Mouse (Mus musculus): ENCODE results near the gene Fnbp1l.

Gene Fnbp1l

DNA sequence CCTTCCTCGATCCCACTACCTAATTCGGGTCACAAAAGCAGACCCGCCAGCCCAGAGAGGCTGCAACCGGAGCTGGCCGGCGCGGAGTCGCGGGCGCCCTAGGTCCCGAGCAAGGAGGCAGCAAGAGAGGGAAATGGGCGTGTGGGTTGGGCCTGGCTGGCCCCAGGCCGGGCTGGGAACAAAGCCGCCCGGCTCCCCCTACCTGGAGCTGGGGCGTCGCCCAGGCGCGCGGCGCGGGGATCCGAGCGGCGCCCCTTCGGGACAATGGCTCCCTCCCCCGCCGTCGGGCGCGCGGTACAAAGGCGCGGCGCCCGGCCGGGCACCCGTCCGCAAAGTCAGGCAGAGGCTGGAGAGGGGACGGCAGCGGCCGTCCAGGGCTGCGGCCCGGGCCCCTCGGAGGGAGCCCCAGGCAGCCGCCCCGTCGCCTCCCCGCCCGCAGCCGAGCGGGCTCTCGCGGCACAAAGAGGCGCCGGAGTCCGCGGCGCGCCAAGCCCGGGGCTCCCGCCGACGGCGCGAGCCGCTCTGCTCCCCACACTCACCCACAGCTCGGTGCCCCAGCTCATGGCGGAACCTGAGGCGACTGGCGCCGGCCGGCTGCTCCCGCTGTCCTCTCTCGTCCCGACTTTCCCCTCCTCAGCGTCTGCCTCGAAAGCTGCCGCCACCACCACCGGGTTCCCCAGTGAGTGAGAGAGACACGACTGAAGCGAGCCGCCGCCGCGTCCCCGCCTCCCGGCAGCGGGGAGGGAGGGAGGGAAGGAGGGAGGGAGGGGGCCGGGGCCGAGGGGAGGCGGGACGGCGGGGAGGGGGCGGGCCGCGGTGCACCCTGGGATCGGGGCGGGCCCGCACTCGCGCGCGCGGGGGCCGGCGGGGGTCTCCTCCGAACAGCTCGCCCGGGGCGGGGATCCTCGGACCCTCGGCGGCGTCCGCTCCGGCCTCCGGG is at the start of gene Fnbp1l:
TSS of gene Fnbp1l (minus strand) at position 725 of the 940 bp plus-strand sequence.
- DNase-seq (ENCODE audit: low read depth, low spot score), result peak; percentile 62

DNA sequence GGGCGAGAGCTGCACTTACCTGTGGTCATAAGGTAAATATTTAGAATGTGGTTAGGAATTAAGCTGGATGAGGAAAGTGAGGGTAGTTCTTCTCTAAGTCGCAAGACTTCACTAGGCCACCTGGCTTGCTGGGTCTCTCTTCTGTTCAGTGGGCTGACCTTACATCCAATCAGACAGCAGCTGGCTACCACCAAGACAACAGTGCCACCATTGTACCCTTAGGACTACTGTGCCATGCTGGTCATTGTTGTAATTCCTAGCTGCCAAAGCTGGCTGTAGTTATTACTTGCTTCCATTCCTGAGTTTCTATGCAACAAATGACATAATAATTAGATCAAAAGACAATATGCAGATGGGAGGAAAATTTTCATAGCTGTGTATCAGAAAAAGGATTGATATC is 41.3 kb upstream of the Fnbp1l start:
- DNase-seq (ENCODE audit: low read depth, low spot score), result no peak

DNA sequence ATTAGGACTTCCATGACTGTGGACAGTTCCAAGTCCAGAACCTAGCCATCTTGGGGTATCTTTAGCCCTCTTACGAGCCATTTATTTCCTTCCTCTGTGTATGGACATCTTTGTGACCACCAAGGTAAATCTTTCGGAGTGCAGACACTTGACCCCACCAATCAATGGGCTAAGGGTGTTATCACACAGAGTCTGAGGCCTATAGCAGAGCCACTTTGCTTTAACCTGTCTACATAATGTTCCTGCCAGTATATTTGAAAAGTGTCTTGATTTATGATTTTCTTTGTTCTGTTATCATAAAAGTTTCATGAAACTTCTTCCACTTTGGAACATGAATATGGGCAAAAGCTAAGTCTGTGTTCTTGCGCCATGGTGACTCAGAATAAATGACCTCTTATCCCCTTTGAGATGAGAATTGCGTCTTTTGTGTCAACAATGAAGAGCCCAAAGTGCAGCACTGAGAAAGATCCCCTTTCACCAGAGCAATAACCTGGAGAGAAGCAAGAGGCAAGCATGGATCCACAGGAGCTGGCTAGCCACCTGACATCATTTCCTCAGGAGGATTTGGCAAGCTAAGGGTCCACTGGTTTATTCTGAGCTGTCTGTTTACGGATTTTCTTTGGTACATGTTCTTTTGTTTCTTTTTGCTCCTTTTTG is 39.9 kb upstream of the Fnbp1l start:
- DNase-seq (ENCODE audit: low read depth, low spot score), result no peak

DNA sequence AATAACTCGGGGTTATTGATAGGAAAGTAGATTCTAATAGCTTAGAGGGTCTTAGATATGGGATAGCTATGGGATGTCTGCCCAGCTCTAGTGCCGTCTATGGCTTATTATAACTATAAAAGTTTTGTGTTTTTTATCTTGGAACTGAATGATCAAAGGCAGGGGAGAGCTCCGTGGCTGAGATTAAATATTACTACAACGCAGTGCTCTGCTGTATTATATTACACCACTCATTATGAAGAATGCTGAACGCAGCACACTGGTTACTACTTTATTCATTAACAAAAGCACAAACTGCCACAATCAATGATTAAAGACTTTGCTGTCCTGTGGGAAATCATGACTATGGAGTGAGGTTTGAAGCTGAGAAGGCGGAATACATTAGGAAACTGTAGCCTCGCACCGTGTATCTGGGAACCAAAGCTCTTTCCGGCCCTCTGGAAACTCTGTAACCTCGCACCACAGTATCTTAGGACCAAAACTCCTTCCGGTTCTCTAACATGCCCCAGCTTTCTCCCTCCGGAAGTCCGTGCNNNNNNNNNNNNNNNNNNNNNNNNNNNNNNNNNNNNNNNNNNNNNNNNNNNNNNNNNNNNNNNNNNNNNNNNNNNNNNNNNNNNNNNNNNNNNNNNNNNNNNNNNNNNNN is 27.8 kb upstream of the Fnbp1l start:
- DNase-seq (ENCODE audit: low read depth, low spot score), result no peak

DNA sequence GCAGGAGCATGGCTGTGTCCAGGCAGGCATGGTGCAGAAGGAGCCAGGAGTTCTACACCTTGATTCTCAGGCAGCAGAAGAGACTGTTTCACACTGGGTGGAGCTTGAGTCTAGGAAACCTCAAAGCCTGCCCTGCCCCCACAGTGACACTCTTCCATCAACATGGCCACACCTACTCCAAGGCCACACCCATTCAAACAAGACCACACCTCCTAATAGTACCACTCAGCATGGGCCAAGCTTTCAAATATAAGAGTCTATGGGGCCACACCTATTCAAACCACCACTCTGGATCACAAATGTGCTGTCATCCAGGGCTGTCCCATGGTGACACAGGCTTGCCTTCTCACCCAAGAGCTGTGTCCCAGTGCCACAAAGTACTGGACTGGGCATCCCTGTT is 20.8 kb upstream of the Fnbp1l start:
- no peak for DNase-seq (ENCODE audit: low read depth, low spot score)

DNA sequence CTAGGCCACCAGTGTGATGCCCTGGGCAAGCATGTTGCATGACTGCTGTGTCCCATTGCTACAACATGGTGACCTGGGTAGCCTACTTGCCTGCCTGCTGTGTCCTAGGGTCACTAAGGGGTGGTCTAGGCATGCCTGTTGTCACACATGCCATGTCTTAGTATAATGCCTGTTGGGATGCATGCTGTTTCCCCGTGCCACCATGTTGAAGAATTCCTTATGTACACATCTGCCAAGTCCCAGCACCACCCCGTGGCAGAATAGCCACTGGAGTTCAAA is 19.6 kb upstream of the Fnbp1l start:
- DNase-seq (ENCODE audit: low read depth, low spot score), result no peak

DNA sequence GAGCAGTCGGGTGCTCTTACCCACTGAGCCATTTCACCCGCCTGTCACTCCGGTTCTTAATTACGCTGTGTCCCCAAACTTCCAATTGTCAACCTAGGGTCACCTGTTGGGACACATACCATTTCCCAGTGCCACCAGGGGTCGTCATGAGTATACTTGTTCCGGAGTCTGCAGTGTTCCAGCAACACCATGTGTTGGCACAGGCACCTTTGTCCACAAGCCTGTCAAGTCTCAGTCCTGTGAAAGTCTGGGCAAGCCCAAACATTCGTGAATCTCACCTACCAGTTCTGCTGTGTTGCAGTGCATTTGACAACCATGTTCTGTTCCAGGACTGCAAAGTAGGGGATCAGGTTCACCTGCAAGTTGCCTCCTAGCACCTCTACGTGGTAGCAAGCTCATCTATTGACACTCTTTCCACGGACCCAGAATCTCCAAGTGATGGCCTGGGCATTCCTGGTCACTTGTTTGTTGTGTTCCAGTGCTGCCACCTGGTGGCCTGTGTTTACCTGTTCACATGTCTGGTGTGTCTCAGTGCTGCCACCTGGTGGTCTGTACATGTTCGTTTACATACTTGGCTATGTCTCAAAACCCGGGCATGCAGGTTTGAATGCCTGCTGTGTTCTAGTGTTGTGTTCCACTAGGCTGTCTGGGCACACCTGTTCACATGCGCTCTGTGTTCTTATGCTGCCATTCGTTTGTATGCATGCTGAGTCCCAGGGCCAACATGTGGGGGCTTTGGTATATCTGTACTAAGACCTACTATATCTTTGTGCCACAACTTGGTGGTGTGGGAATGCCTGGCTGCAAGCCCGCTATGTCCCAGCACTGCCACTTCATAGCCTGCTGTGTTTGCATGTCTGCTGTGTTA is 19.0 kb upstream of the Fnbp1l start:
- DNase-seq (ENCODE audit: low read depth, low spot score), result peak; percentile 99

DNA sequence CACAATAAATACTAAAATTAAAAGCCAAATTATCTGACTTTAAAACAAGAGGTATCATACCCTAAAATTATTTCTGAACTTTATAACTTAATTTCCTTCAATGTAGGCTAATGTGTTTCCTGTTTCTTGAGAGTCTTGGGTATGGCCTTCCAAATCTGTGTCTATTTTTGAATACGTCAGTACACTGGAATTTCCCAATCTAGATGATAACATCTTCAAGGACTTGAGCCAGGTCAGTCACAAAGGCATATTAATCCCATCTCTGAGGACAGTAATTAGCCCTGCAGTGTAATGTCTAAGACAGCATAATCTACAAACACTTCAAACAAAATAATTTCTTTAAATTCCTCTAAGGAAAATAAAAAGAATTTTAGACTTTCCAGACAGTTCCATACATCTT is 17.8 kb upstream of the Fnbp1l start:
- no peak for DNase-seq (ENCODE audit: low read depth, low spot score)

DNA sequence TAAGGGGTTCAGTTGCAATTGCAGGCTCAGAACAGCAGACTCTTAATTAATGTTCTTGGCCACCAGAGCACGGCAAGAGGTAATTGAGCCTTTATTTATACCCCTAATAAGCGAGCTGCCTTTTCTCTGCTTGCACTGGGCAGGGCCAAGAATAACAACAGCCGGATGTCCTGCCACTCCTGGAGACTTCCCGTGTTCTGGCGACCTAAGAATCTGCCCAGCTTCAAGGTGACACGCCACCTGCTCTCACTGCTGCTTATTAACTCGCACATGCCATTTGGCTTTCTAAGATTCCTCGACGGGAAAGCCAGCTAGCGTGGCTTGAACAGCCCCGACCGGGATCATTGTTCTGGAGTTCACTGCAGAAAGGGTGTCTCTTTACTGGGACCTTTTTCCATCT is 15.7 kb upstream of the Fnbp1l start:
- no peak for DNase-seq (ENCODE audit: low read depth, low spot score)

DNA sequence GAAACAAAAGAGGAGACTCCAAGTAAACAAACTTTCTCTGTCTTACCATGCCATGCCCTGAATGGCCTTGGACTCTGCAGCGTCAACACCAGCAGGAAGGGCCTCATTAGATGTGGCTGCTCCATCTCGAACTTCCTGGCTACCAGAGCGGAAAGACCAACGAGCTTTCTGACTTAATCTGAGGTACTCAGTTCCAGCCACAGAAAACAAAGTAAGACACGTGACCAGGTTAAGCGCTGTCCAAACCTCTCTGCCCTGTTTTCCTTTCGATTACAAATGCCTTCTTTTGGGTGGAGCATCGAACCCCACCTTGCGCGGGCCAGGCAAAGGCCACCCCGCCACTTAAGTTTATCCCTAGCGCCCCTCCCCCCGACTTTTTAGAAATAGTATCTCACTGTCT is 10.1 kb upstream of the Fnbp1l start:
- no peak for DNase-seq (ENCODE audit: low read depth, low spot score)

DNA sequence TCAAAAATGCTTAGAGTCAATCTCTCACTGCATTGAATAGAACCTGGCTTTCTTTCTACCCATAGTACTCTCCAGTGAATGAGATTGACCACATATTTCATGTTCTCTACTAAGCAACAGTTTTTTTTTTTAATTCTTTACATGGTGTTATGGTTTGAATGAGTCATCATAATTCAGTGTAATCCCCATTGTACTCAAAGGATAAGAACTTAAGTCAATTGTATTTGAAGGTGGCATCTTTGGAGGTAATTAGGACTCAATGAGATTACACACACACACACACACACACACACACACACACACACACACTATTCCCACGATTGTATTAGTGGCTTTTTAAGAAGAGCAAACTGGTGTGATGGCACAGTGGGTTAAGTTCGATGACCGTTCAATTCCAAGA is 9.4 kb upstream of the Fnbp1l start:
- DNase-seq (ENCODE audit: low read depth, low spot score), result no peak

DNA sequence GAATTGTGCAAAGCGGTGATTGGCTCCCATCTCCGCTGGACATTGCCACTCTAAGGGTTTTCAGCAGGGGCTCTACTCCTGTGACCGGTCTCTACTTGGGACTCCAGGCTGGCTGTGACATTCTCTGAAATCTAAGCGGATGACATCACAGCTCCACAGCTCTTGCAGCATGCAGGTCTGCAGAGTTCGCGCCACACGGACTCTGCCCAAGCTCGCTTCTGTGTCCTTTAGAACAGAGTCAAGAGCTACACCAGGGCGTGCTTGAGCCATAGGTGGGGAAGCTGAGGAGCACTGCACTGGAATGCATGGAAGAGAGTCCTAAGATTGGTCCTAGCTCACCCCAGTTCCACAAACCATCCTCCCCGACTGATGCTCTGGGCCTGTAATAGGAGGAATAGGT is 9.0 kb upstream of the Fnbp1l start:
- no peak for DNase-seq (ENCODE audit: low read depth, low spot score)

DNA sequence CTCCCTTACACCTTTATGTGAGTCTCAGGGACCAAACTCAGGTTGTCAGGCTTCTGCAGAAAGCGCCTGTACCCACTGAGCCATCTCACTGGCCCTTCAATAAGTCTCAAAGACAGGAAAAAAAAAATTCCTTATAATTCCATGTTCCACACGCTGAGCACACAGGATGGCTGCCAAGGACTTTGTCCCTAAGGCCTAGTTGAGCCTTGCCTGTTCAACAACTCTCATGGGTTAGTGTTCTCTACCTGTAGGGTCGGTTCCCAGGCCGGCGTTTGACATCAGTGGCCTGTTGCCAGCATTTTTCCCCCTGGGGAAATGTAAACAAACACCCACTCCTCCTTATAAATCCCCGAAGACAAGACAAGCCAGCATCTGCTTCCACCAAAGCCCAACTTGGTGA is 8.3 kb upstream of the Fnbp1l start:
- DNase-seq (ENCODE audit: low read depth, low spot score), result no peak

DNA sequence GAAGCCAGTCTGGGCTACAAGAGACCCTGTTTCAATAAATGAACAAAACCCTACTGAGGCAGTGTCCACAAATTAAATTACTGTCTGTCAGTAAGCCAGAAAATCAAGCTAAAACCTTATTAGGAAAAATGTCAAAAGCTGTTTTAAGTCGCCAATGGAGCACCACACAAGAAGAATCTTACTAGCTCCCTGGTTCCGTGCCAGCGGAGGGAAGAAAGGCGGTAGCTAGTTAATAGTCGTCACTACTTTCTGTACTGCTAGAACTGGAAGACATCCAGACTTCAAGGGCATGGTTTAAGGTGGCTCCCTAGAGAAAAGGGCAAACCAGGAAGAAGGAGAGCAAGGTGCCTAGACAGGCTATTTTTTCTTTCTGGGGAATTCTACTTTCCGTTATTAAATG is 5.1 kb upstream of the Fnbp1l start:
- DNase-seq (ENCODE audit: low read depth, low spot score), result no peak

DNA sequence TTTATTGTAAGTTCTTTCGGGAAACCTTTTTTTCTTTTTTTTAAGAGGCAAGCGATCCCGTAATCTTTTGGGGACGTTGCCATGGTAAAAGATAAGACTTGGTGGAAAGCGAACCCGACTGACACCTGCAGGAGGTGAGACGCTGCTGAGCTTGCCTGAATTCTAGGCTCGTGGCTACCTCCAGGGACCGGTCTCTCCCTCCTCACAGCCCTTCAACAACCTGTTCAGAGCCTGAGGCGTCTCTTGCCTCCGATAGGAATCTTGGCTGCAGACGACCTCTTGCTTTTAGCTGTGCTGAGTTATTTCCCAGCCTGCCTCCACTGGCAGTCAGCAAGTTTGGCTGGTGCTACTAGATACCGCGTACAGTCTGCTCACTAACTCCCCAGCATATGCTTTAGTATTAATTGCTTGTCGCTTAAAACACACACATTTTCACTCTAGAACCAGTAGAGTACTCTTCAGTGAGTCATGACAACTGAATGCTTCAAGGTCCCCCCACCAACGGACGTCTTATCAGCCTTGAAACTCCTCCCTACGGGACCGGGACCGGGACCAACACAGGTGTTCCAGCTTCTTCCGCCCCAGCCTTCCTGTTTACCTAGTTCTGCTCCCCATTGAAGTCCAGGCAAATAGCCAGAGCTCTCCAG is 893 bp upstream of the Fnbp1l start:
- DNase-seq (ENCODE audit: low read depth, low spot score), result no peak

DNA sequence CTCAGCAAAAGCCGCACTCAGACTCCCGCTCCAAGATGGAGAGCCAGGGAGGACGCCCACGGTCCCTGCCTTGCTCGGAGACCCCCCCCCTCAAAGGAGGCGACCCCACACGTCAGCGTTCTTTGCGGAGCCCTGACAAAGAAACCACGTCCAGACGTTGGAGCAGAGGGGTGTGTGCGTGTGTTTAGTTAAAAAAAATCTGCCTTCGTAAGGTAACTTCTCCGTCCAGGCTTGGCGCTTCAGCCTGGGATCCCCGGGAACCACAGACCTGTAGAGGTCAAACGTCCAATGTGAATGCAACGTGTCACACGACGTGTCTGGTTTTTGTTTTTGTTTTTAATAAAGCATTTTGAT is 393 bp upstream of the Fnbp1l start:
- DNase-seq (ENCODE audit: low read depth, low spot score), result peak; percentile 27

DNA sequence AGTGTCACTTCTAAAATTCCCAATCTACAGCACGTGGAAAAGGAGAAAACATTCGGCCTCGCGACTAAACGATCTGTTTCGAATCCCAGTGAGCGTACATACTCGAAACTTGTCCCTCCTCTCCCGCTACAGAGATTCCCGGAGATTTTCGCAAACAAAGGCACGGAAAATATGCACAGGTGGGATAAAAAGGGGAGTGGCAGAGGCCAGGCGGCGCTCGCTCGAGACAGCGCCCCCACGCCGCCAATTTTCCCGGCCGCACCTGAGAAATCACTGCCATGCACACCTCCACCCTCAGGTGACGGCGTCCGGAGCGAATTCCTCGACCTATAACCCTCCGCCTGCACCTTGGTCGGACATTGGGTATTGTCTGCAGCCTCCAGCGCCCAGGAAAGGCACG is 1.1 kb downstream of the Fnbp1l start:
- no peak for DNase-seq (ENCODE audit: low read depth, low spot score)

DNA sequence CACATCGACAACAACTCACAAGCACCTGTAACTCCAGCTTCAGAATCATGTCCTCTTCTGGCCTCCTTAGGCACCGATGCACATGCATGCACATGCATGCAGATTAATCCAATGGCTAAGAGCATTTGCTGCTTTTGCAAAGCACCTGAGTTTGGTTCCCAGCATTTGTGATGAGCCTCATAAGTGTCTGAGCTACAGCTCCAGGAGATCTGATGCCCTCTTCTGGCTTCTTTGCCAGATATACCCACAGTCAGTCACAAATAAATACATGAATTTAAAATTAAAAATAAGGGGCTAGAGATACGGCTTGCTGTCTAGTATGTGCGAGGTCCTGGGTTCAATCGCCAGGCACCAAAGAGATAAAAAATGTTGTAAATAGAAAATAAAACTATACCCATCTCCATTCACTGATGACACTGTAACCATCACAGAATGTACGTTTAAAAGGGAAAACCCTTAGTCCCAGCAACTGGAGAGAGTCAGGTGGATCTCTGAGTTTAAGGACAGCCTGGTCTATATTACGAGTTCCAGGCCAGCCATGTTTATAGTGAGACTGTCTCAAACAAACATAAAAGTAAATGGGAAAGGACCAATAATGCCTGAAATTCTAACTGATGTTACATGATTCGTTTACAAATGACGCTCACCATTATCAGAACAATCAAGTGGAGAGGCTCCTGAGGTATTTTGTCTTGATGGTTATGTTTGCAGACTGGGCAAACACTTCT is 1.7 kb downstream of the Fnbp1l start:
- no peak for DNase-seq (ENCODE audit: low read depth, low spot score)

DNA sequence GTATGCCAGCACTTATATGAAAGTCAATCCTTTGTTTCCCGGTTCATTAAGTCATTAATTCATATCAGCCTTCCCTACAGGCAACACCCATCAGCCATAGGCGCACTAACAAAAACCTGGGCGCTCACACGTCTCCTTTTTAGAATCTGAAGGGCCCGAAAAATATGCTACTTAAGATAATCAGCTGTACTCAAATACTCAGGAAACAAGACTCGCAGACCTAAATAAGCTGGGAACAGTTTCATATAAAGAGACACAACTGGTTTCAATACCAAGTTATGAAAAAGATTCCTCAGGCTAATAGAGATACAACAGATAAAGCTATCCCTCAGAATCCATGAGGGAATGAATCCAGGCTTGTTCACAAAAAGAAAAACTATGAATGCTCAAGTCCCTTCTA is 7.0 kb downstream of the Fnbp1l start:
- DNase-seq (ENCODE audit: low read depth, low spot score), result no peak

DNA sequence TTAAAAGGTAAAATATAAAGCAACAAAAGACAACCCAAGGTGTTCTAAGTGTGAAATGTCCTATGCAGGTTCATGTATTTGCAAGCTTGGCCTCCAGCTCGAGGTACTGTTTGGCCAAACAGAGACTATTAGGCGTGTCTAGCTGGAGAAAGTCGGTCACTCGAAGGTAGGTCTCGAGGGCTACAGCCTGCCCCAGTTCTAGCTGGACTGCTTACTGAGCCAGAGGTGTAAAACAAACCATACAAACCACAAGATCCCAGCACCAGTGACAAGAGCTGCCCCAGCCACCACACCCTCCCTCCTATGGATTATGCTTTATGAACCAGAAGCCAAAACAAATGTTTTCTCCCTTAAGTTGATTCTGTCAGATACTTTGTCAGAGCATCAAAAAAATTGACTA is 7.8 kb downstream of the Fnbp1l start:
- no peak for DNase-seq (ENCODE audit: low read depth, low spot score)

All from retina, postnatal 7 days (tissue).